Mouse (Mus musculus) hindbrain, embryonic 12.5 days (tissue): Measurements from ENCODE around the gene Cd151. TPM values are rescaled to one million over a fixed set of nuclear protein-coding genes. Genes with fewer than 3 reads are reported as not detected.
A peak's percentile ranks its signal among the peaks of the same experiment; 100 is the strongest.

Experiments
- ATAC-seq: fragments of 200-750 bp; cut with Nextera tagmentation; 2 replicates; pipeline ENCODE4 v1.8.0; 2017; ENCODE audit warnings: moderate TSS enrichment; ENCODE audit not compliant: low FRiP score
- H3K27ac ChIP-seq: fragments of 300-500 bp; sonication (generic); 2 replicates; pipeline ENCODE4 v1.5.1; 2016; ENCODE audit warnings: mild to moderate bottlenecking
- H3K27me3 ChIP-seq: fragments of 300-500 bp; sonication (generic); 2 replicates; pipeline ENCODE4 v1.6.1; 2016; ENCODE audit warnings: mild to moderate bottlenecking
- H3K36me3 ChIP-seq: fragments of 300-500 bp; sonication (generic); 2 replicates; pipeline ENCODE4 v1.6.1; 2016; ENCODE audit warnings: mild to moderate bottlenecking
- H3K4me1 ChIP-seq: fragments of 300-500 bp; sonication (generic); 2 replicates; pipeline ENCODE4 v1.6.1; 2016
- H3K4me2 ChIP-seq: fragments of 300-500 bp; sonication (generic); replicated peaks from 2 replicates; pipeline ENCODE4 v1.6.1; 2016; ENCODE audit warnings: mild to moderate bottlenecking
- H3K4me3 ChIP-seq: fragments of 300-500 bp; sonication (generic); 2 replicates; pipeline ENCODE4 v1.5.1; 2016; ENCODE audit warnings: mild to moderate bottlenecking
- H3K9ac ChIP-seq: fragments of 300-500 bp; sonication (generic); 2 replicates; pipeline ENCODE4 v1.6.1; 2016; ENCODE audit warnings: mild to moderate bottlenecking, moderate library complexity
- H3K9me3 ChIP-seq: fragments of 300-500 bp; sonication (generic); replicated peaks from 2 replicates; pipeline ENCODE4 v1.6.1; 2016; ENCODE audit warnings: mild to moderate bottlenecking
- WGBS: fragments of 180-500 bp; shearing (Covaris S2); methylation state at CpG from one replicate; pipeline ENCODE4 v1.1.7; 2016; 5-methylcytosine and 5-hydroxymethylcytosine counted together
- polyA plus RNA-seq: library from polyadenylated mRNA; unstranded; fragments of >200 nt; fragmentation: Nextera tagmentation; extraction: Ambion mirVana; gene quantifications from 2 replicates; pipeline ENCODE4 v1.2.1, GENCODE M21; 2016

Gene Cd151
- polyA plus RNA-seq, 1 experiment from 2014 or later, result 14.4 TPM

DNA sequence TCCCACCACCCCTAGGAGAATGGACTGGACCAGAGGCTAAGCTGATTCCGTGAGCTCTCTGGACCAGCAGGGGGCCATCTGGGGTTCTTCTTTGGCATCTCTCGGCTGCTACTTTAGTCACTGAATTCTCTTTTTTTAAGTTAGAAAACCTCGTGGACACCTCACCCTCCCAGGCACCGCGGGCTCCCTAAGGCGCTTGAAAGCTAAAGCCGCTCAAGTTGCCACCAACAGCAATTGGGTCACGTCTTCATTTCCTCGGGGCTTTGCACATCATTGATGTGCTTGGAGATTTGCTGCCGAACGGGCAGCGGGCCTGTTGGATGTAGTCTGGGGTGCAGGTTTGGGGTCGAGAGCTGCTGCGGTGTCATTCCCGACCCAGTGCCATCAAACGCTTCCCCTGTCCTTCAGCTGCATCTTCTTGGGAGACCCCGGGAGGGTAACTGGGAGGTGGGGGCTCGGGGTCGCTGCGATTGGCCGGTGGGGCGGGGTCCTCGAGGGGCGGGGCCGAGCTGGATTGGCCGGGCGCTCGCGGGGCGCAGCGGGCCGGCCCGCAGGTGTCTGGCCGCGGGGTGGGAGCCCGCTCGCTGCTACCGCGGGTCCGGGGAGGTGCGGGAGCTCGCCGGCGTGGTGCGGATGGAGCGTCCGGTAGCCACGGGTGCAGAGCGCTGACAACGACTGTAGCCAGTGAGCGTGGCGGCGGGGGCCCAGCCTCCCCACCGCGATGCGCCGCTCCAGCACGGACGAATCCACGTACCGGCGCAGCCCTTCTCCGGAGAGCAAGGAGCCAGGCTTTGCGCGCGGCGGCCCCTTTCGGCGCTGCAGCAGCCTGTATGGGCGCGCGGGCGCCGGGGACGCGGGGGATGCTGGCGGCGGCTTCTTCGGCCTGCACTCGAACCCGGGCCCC, 14.6 kb downstream of the Cd151 start:
- H3K27me3 ChIP-seq, result peaks cover 34% of the 10 kb centered on the region
- H3K36me3 ChIP-seq, result no peaks in the 10 kb centered on the region
- H3K27ac ChIP-seq, result peak overlapping the region; percentile 17; the same call in 1 of the 2 replicates
- peak overlapping the region; percentile 64 for H3K4me3 ChIP-seq
- H3K4me2 ChIP-seq, result peak overlapping the region; percentile 93
- ATAC-seq, result peak; percentile 58
- peak overlapping the region; percentile 65 for H3K9ac ChIP-seq
- WGBS, result under 1% methylated on average over 81 of the region's 81 CpGs
- H3K4me1 ChIP-seq, result peaks cover 24% of the 10 kb centered on the region
- no peaks in the 10 kb centered on the region for H3K9me3 ChIP-seq

DNA sequence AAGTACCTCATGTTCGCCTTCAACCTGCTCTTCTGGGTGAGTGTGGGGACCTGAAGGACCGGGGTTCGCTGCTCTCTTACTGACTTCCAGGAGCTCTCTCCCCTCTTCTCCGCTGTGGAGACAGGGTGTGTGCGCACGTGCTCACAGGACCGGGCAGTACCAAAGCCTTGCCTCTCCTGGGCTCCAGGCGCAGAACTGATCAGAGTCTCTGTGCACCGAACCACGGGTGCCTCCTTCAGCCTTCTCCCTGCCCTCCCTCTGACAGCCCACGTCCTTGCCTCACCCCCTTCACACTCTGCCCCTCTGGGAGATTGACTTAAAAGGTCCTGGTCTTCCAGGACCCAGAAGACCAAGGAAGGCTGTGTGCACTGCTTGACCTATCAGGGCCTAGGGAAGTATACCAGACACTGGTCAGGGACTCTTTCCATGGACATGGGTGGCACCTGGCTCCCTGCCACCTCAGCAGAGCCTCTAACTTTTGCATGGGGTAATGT, 15.4 kb downstream of the Cd151 start:
- 5% methylated on average over 11 of the region's 11 CpGs for WGBS
- peaks cover 26% of the 10 kb centered on the region for H3K27me3 ChIP-seq

DNA sequence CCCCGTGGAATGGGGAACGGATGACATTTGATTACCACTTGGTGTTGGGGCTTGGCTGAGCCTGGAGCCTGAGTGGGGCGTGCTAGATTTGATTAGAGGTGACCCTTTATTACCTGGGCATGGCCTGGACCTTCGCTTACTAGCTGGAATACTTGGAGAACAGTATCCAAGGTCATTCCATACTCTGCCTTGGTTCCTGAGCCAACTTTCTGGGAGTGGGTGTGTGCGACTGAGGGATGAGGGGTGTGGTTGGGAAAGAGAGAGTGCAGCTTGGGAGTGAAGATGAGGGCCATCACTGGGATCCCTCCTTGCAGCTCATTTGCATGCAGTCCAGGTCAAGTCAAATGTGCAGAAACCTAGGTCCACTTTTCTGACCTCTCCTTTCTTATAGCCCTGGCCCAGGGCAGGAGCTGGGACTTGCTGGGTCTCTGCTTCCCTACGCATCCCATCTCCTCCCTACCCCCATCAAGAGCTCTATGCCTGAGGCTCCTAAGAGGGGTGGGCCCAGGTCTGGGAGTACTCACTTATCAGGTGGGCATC, 16.0 kb downstream of the Cd151 start:
- Histone ChIP-seq H3K9me3 (no peaks in the 10 kb centered on the region), H3K4me3 (peak overlapping the region; percentile 64; the same call in 1 of the 2 replicates), H3K9ac (peak overlapping the region; percentile 35), H3K4me2 (peak overlapping the region; percentile 93), H3K27me3 (peaks cover 20% of the 10 kb centered on the region), H3K27ac (no peak overlapping the region), H3K36me3 (no peaks in the 10 kb centered on the region), H3K4me1 (peaks cover 25% of the 10 kb centered on the region)
- WGBS, result 79% methylated on average over 5 of the region's 6 CpGs
- no peak for ATAC-seq

More for the DNA sequence above, 15.4 kb downstream of the Cd151 start:
- H3K4me1 ChIP-seq, result peaks cover 24% of the 10 kb centered on the region
- H3K9me3 ChIP-seq, result no peaks in the 10 kb centered on the region
- H3K9ac ChIP-seq, result peak overlapping the region; percentile 65
- peak; percentile 14; the same call in 1 of the 2 replicates for ATAC-seq
- no peak overlapping the region for H3K27ac ChIP-seq
- no peaks in the 10 kb centered on the region for H3K36me3 ChIP-seq
- H3K4me3 ChIP-seq, result peak overlapping the region; percentile 64
- H3K4me2 ChIP-seq, result peak overlapping the region; percentile 93

DNA sequence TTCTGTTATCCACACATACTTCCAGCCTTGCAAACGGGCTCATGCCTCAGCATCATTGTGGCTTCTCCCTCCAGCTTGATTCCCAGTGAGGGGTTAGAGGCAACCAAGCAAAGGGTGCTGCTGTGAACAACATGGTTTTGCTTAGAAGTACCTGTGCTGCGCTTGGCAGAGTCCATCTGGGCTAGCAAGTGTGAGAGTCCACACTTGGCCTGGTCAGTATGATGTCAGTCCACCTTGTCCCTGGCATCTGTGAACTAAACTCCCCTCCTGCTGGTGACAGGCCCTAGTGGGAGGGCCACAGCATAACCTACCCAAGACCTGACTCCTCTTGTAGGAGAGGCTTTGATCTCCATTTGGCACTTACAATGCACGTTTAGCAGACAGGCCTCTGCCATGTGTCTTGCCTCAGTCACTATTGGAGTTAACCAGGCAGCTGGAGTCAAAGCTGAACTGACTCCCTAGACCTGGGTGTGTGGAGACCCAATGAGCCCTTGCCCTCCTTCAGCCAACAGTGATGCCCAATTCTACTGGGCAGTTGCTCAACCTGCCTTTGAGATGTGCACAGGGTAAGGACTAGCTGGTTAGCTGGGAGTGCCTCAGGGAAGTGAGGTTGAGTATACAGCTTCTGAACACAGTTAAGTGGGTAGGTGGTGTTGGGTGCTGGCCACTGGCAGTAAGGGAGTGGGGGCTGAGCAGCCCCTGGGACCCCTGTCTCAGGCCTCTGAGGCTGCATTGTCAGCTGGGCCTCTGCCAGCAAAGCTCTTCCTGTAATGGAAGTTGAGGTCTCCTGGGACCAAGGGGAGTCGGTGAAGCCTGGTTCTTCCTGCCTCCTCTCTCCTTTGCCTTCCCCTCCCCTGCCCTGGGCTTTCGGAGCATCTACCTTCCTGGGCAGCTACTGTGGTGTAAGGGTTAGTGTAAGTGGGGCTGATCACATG, 17.3 kb downstream of the Cd151 start:
- Histone ChIP-seq H3K27me3 (peaks cover 18% of the 10 kb centered on the region), H3K9me3 (no peaks in the 10 kb centered on the region), H3K4me3 (no peak overlapping the region), H3K4me2 (no peak overlapping the region), H3K4me1 (peaks cover 25% of the 10 kb centered on the region), H3K36me3 (no peaks in the 10 kb centered on the region), H3K27ac (no peak overlapping the region), H3K9ac (no peak overlapping the region)
- WGBS, result 73% methylated on average over 5 of the region's 5 CpGs
- no peak for ATAC-seq

DNA sequence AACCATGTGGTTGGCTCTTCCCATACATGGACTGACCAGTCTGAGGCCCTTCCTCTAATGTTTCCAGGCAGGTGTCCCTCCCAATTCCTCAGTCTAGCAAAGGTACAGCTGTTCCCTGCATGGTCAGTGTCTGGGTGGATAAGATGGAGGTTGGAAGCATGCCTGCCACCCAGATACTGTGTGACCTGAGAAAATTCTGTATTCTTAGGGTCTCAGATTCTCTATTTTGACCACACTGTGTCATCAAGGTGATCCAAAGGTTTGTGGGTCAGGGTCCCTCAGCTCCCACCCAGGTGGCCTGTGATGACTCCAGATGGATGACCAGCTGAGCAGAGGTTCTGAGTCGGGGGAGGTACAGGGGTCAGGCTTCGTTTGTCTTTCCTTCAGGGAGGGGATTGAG, 18.0 kb downstream of the Cd151 start:
- Histone ChIP-seq H3K4me2 (no peak overlapping the region), H3K9ac (no peak overlapping the region), H3K27ac (no peak overlapping the region), H3K4me3 (no peak overlapping the region), H3K4me1 (peaks cover 25% of the 10 kb centered on the region), H3K27me3 (peaks cover 18% of the 10 kb centered on the region), H3K36me3 (no peaks in the 10 kb centered on the region), H3K9me3 (no peaks in the 10 kb centered on the region)
- 71% methylated on average over 2 of the region's 2 CpGs for WGBS
- no peak for ATAC-seq

DNA sequence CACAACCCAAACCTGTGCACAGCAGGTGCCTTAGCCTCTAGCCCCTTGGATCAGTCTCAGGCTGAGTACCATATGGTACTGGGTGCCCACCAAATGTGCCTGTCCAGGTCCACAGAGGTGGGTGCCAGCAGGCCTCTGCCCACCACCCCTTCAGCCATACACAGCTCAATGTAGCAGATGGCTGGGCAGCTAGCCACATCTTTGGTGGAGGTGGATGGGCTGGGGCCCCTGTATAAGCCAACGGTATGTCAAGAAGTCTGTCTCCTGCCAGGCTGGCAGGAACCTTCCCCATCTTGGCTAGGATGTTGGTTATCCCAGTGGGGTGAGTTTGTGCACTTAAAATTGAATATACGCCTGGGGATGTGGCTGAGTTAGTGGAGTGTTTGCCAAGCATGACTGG, 18.4 kb downstream of the Cd151 start:
- peaks cover 25% of the 10 kb centered on the region for H3K4me1 ChIP-seq
- peaks cover 18% of the 10 kb centered on the region for H3K27me3 ChIP-seq
- WGBS, result 85% methylated on average over 2 of the region's 2 CpGs
- no peaks in the 10 kb centered on the region for H3K9me3 ChIP-seq
- H3K27ac ChIP-seq, result no peak overlapping the region
- no peaks in the 10 kb centered on the region for H3K36me3 ChIP-seq
- H3K9ac ChIP-seq, result no peak overlapping the region
- no peak overlapping the region for H3K4me3 ChIP-seq
- no peak overlapping the region for H3K4me2 ChIP-seq
- no peak for ATAC-seq

DNA sequence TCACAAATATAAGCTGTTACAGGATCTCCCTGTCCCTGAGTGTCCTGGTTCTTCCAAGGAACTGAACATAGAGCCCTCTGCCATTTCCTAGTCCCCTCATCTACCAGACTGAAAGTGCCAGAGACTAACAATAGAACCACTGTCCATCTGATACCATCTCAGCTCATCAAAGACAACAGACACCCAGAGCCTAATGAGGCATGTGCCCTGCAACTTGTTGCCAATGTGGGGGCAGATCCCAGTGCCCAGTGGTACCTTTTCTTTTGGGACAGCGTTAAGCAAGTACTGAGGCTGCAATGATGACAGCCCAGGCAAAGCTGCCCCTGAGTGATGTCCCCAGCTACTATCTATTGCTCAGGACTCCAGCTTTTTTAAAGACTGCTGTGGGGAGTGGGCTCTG, 19.0 kb downstream of the Cd151 start:
- ATAC-seq, result no peak
- H3K9me3 ChIP-seq, result no peaks in the 10 kb centered on the region
- WGBS, result 100% methylated on average over 1 of the region's 1 CpGs
- no peak overlapping the region for H3K9ac ChIP-seq
- H3K36me3 ChIP-seq, result no peaks in the 10 kb centered on the region
- no peak overlapping the region for H3K27ac ChIP-seq
- peaks cover 18% of the 10 kb centered on the region for H3K27me3 ChIP-seq
- peaks cover 21% of the 10 kb centered on the region for H3K4me1 ChIP-seq
- H3K4me3 ChIP-seq, result no peak overlapping the region
- no peak overlapping the region for H3K4me2 ChIP-seq

DNA sequence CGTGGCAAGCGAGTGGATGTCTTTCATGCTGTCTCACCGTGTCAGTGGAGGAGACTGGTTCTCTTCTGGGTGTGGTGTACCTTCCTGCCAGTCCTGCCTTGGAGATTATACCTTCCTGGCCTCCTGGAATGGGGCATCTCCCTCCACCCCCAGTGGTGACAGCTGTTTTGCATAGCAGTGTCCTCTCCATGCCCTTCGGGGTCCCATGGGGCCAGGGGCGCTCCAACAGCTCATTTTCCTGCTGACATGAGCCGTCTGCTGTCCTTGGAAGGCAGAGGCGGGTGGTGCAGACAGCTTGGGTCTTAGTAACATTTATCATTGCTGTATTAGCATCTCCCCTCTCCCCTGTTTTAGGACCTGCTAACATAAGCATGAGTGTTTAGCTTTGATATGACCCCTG, 19.9 kb downstream of the Cd151 start:
- Histone ChIP-seq H3K4me2 (no peak overlapping the region), H3K9me3 (no peaks in the 10 kb centered on the region), H3K9ac (no peak overlapping the region), H3K36me3 (peaks cover 5% of the 10 kb centered on the region; the same call in 1 of the 2 replicates), H3K27me3 (peaks cover 17% of the 10 kb centered on the region), H3K27ac (no peak overlapping the region), H3K4me3 (no peak overlapping the region), H3K4me1 (peaks cover 15% of the 10 kb centered on the region)
- 75% methylated on average over 7 of the region's 7 CpGs for WGBS
- no peak for ATAC-seq

DNA sequence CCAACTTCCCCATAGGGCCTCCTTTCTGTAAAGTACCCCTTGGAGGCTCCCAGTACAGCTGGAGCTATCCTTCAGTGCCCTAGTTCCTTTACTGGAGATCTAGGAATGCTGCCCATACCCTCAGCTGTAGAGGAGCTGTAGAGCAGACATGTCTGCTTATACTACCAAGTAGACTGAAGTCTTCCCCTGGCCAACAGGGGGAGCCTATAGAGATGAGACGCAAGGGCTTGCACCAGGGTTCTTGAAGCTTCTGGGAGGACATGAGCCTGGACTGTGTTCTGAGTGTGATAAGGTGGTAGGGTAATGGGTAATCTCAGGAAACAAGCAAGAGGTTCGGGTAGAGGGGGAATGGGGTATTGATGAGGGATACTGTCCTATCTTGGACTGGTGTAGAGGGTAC, 24.0 kb downstream of the Cd151 start:
- Histone ChIP-seq H3K27me3 (no peaks in the 10 kb centered on the region), H3K4me2 (no peak overlapping the region), H3K4me3 (no peak overlapping the region), H3K9me3 (no peaks in the 10 kb centered on the region), H3K9ac (no peak overlapping the region), H3K27ac (no peak overlapping the region), H3K4me1 (peaks cover 7% of the 10 kb centered on the region), H3K36me3 (peaks cover 37% of the 10 kb centered on the region)
- 82% methylated on average over 2 of the region's 2 CpGs for WGBS
- ATAC-seq, result no peak

DNA sequence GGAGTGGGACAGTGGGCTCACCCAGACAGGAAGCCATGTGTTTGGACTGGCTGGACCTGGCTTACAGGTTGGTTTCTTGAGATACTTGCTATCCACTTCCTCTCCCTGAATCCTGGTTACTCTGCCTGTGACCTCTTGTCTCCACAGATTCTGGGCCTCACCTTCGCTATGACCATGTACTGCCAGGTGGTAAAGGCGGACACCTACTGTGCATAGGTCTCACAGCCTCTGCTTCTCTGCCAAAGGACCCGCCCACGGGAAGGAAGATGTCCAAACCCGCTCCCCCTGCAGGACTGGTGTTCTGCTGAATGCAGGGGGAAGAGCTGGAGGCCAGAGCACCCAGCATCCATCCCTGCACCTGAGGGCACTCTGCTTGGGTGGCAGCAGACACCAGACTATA, 25.5 kb downstream of the Cd151 start:
- Histone ChIP-seq H3K4me2 (no peak overlapping the region), H3K4me3 (no peak overlapping the region), H3K27me3 (no peaks in the 10 kb centered on the region), H3K36me3 (peaks cover 37% of the 10 kb centered on the region), H3K9ac (no peak overlapping the region), H3K27ac (no peak overlapping the region), H3K4me1 (no peaks in the 10 kb centered on the region), H3K9me3 (no peaks in the 10 kb centered on the region)
- WGBS, result 83% methylated on average over 5 of the region's 5 CpGs
- ATAC-seq, result no peak

DNA sequence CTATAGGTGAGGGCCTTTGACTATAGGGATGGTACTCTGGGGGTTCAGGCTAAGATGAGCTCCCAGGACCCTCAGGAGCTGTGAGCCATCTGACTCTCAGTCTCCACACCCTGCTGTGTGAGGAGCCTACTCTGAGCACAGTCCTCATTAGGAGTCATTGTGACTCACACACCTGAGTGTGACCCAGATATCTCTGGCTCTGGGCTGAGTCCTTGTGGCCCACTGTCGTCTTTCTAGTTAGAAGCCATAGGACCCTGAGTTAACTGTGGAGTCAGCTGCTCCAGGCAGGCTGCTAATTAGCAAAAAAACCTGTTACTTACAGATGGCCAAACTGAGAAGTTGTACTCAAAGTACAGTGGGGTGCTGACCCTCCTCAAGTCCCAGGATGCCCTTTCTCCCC, 26.5 kb downstream of the Cd151 start:
- H3K27ac ChIP-seq, result no peak overlapping the region
- H3K36me3 ChIP-seq, result peaks cover 39% of the 10 kb centered on the region
- H3K4me3 ChIP-seq, result no peak overlapping the region

DNA sequence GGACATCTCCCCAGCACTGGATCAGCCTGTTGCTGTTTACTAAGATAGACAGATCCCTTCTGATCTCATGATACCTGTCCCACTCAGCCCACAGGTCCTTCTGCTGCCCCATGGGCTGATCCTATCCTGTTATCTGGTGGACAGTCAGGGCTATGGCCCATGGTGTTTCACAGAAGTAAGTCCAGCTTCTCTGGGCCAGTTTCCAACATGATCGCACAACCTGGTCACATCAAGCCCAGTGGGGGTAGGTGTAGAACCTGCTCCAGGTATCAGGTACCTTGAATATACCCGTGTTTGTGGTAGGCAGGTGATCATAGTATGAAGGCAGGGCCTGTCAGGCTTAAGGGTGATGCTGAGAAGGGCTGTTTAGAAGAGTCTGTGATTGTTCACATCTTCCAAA, 28.2 kb downstream of the Cd151 start:
- no peak overlapping the region for H3K4me3 ChIP-seq
- H3K36me3 ChIP-seq, result peaks cover 49% of the 10 kb centered on the region
- H3K27me3 ChIP-seq, result no peaks in the 10 kb centered on the region
- no peaks in the 10 kb centered on the region for H3K4me1 ChIP-seq
- no peak overlapping the region for H3K9ac ChIP-seq
- H3K4me2 ChIP-seq, result no peak overlapping the region
- H3K27ac ChIP-seq, result no peak overlapping the region
- ATAC-seq, result no peak
- WGBS, result 83% methylated on average over 2 of the region's 2 CpGs
- H3K9me3 ChIP-seq, result no peaks in the 10 kb centered on the region

More for the DNA sequence above, 26.5 kb downstream of the Cd151 start:
- no peaks in the 10 kb centered on the region for H3K4me1 ChIP-seq
- WGBS, result 80% methylated on average over 1 of the region's 1 CpGs
- ATAC-seq, result no peak
- H3K9ac ChIP-seq, result no peak overlapping the region
- no peaks in the 10 kb centered on the region for H3K9me3 ChIP-seq
- no peaks in the 10 kb centered on the region for H3K27me3 ChIP-seq
- no peak overlapping the region for H3K4me2 ChIP-seq
